Mouse (Mus musculus) liver, embryonic 15.5 days (tissue): Measurements from ENCODE around the gene Dcaf8. TPM values are rescaled to one million over a fixed set of nuclear protein-coding genes. Genes with fewer than 3 reads are reported as not detected.

Experiments
- polyA plus RNA-seq: library from polyadenylated mRNA; unstranded; fragments of >200 nt; fragmentation: Nextera tagmentation; extraction: Ambion mirVana; gene quantifications from 2 replicates; pipeline ENCODE4 v1.2.1, GENCODE M21; 2015

Dcaf8 gene
- polyA plus RNA-seq, 1 experiment from 2014 or later: 55.3 TPM

Other genes with a start within 250 kb of the Dcaf8 start
- gene Slamf6, start 230.6 kb upstream of the Dcaf8 start, polyA plus RNA-seq: 1.8 and 2.7 TPM in 2 replicates
- gene Vangl2, start 119.6 kb upstream of the Dcaf8 start, polyA plus RNA-seq: 0.66 and 0.81 TPM in 2 replicates
- not detected in 2 replicates for gene Nhlh1, start 90.5 kb upstream of the Dcaf8 start, polyA plus RNA-seq
- 70.1 and 73.6 TPM in 2 replicates for gene Copa, start 65.6 kb upstream of the Dcaf8 start, polyA plus RNA-seq
- gene Ncstn, start 65.3 kb upstream of the Dcaf8 start, polyA plus RNA-seq: 37.6 and 43.5 TPM in 2 replicates
- gene Pex19, start 21.3 kb upstream of the Dcaf8 start, polyA plus RNA-seq: 38.7 and 41.8 TPM in 2 replicates
- 20.2 and 22.3 TPM in 2 replicates for gene Pea15a, start 58.7 kb downstream of the Dcaf8 start, polyA plus RNA-seq
- 2.9 and 5.0 TPM in 2 replicates for gene Casq1, start 71.8 kb downstream of the Dcaf8 start, polyA plus RNA-seq
- 0.02 TPM in 1 of 2 replicates, not detected in the other for gene Atp1a4, start 110.3 kb downstream of the Dcaf8 start, polyA plus RNA-seq
- 17.9 and 23.1 TPM in 2 replicates for gene Igsf8, start 113.6 kb downstream of the Dcaf8 start, polyA plus RNA-seq
- 0.39 and 0.40 TPM in 2 replicates for gene Atp1a2, start 150.0 kb downstream of the Dcaf8 start, polyA plus RNA-seq
- 0.03 TPM in 1 of 2 replicates, not detected in the other for gene Kcnj9, start 181.2 kb downstream of the Dcaf8 start, polyA plus RNA-seq
- gene Kcnj10, start 193.1 kb downstream of the Dcaf8 start, polyA plus RNA-seq: 0.09 and 0.12 TPM in 2 replicates
- 1.7 and 1.9 TPM in 2 replicates for gene Pigm, start 228.5 kb downstream of the Dcaf8 start, polyA plus RNA-seq